Mouse (Mus musculus) kidney, embryonic 16.5 days (tissue): ENCODE results near the gene Nop56. TPM values are rescaled to one million over a fixed set of nuclear protein-coding genes. Genes with fewer than 3 reads are reported as not detected.

Experiments used
- ATAC-seq: fragments of 200-750 bp; cut with Nextera tagmentation; 2 replicates; pipeline ENCODE4 v1.8.0; 2017; ENCODE audit warnings: moderate TSS enrichment; ENCODE audit not compliant: low FRiP score, low TSS enrichment
- H3K27ac ChIP-seq: fragments of 300-500 bp; sonication (generic); 2 replicates; pipeline ENCODE4 v1.5.1; 2014; ENCODE audit warnings: low read length
- H3K27me3 ChIP-seq: fragments of 300-500 bp; sonication (generic); 2 replicates; pipeline ENCODE4 v1.6.1; 2014; ENCODE audit warnings: low read length, control low read depth, mixed read lengths; ENCODE audit not compliant: insufficient read depth
- H3K36me3 ChIP-seq: fragments of 300-500 bp; sonication (generic); 2 replicates; pipeline ENCODE4 v1.6.1; 2014; ENCODE audit warnings: low read length, control low read depth, mixed read lengths; ENCODE audit not compliant: insufficient read depth
- H3K4me1 ChIP-seq: fragments of 300-500 bp; sonication (generic); 2 replicates; pipeline ENCODE4 v1.6.1; 2014; ENCODE audit warnings: low read length, control low read depth, mixed read lengths; ENCODE audit not compliant: insufficient read depth
- H3K4me2 ChIP-seq: fragments of 300-500 bp; sonication (generic); replicated peaks from 2 replicates; pipeline ENCODE4 v1.6.1; 2014; ENCODE audit warnings: low read depth, low read length
- H3K4me3 ChIP-seq: fragments of 300-500 bp; sonication (generic); 2 replicates; pipeline ENCODE4 v1.5.1; 2014; ENCODE audit warnings: mild to moderate bottlenecking, low read length
- H3K9ac ChIP-seq: fragments of 300-500 bp; sonication (generic); replicated peaks from 2 replicates; pipeline ENCODE4 v1.6.1; 2014; ENCODE audit warnings: low read length
- H3K9me3 ChIP-seq: fragments of 300-500 bp; sonication (generic); 2 replicates; pipeline ENCODE4 v1.6.1; 2016; ENCODE audit warnings: low read length, control low read depth
- WGBS: fragments of 180-500 bp; shearing (Covaris S2); extraction: QIAGEN DNeasy Blood & Tissue Kit; methylation state at CpG from one replicate; pipeline ENCODE4 v1.1.7; 2014; 5-methylcytosine and 5-hydroxymethylcytosine counted together
- polyA plus RNA-seq: library from polyadenylated mRNA; unstranded; fragments of >200 nt; fragmentation: Nextera tagmentation; extraction: Ambion mirVana; gene quantifications from 2 replicates; pipeline ENCODE4 v1.2.1, GENCODE M21; 2015

Nop56 gene
- polyA plus RNA-seq, 1 experiment from 2014 or later: 310 TPM

DNA sequence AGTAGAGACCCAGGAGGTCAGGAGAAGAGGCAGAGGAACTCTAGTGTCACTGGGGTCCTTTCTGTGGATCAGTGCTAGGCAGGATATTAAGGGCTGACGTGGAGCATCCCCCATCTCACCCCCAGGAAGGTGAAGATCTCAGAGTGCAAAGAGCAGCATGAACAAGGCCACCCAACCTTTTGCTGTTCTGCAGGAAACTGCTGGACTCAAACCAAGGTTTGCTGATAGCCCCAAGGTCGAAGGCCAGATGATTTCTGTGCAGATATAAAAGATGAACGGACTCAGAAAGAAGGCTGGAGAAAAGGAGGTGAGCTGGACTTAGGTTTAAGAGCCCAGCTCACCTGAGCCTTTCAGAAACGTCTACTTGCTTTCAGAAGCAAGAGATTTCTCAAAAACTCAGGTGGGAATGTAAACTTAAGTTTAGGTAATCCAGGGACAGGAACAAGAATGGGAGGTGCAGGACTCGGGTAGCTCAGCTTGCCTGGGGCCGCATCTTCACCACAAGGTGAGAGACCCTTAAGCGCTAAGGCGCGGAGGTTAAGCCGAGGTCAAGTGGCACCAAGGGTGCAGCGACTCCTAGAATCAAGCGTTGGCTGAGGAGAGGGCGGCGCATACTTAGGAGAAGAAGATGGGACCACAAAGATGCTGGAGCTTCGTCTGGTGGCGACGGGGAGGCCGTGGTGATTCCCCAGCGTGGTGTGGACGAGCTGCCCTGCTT, 20.1 kb downstream of the Nop56 start:
- Histone ChIP-seq H3K9ac (peak overlapping the region; percentile 73), H3K4me2 (peak overlapping the region; percentile 74), H3K4me1 (peaks cover 34% of the 10 kb centered on the region), H3K27me3 (peaks cover 5% of the 10 kb centered on the region; the same call in 1 of the 2 replicates), H3K36me3 (no peaks in the 10 kb centered on the region), H3K9me3 (no peaks in the 10 kb centered on the region), H3K27ac (no peak overlapping the region), H3K4me3 (peak overlapping the region; percentile 72)
- ATAC-seq: no peak
- WGBS: 8% methylated on average over 20 of the region's 20 CpGs

- H3K4me1 ChIP-seq: peaks cover 34% of the 10 kb centered on the region
- H3K36me3 ChIP-seq: no peaks in the 10 kb centered on the region
- H3K27me3 ChIP-seq: peaks cover 5% of the 10 kb centered on the region; the same call in 1 of the 2 replicates
- H3K4me2 ChIP-seq: peak within 1 kb of the TSS; percentile 74
- peak within 1 kb of the TSS; percentile 73 for H3K9ac ChIP-seq
- H3K4me3 ChIP-seq: peak within 1 kb of the TSS; percentile 72
- peak; percentile 73 for ATAC-seq
- WGBS: under 1% methylated on average over 31 of the region's 39 CpGs
- H3K9me3 ChIP-seq: no peaks in the 10 kb centered on the region
- H3K27ac ChIP-seq: peak within 1 kb of the TSS; percentile 64
Observed at GRCm38 (mm10) chr2:130294936-130295277, 20.7 kb downstream of the Nop56 start, which contains the start of gene Ebf4. Gene Ebf4 (plus strand): TSS chr2:130295169.

DNA sequence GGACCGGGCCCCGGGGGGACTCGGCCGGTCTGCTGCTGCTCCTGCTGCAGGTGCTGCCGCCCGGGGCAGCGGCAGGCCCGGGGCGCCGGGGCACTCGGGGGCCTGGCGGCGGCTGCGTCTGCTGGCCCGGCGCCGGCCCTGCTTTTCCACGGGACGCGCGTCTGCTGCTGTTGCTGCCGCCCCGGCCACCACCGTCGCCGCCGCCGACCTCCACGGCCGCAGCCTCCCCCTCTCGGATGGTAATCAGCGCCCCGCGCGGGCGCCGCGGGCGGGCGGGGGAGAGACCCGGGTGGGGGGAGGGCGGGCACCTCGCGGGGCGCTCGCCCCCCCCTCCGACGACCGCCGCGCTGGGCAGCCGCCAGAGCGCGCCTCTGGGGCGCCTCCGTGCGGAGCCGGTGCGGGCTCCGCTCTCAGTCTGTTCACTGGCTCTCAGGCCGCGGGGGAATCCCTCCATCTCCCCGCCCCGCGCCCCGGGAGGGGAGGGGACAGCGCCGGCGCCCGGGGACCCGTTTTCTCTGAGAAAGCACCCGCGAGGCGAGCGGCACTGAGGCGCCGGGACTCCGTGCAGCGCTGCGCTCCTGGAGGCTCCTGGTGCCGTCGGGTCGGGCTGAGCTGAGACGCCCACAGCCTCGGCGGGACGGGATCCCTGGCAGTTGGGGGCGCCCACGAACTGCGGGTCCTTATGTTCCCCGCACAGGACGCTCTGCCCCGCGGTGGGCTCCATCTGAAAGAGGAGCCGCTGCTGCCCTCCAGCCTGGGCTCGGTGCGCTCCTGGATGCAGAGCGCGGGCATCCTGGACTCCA, 21.3 kb downstream of the Nop56 start:
- peaks cover 5% of the 10 kb centered on the region; the same call in 1 of the 2 replicates for H3K27me3 ChIP-seq
- no peaks in the 10 kb centered on the region for H3K9me3 ChIP-seq
- ATAC-seq: peak; percentile 42
- H3K4me1 ChIP-seq: peaks cover 34% of the 10 kb centered on the region
- peak overlapping the region; percentile 64 for H3K27ac ChIP-seq
- H3K4me3 ChIP-seq: peak overlapping the region; percentile 72
- under 1% methylated on average over 44 of the region's 99 CpGs for WGBS
- H3K36me3 ChIP-seq: no peaks in the 10 kb centered on the region
- peak overlapping the region; percentile 73 for H3K9ac ChIP-seq
- H3K4me2 ChIP-seq: peak overlapping the region; percentile 74

DNA sequence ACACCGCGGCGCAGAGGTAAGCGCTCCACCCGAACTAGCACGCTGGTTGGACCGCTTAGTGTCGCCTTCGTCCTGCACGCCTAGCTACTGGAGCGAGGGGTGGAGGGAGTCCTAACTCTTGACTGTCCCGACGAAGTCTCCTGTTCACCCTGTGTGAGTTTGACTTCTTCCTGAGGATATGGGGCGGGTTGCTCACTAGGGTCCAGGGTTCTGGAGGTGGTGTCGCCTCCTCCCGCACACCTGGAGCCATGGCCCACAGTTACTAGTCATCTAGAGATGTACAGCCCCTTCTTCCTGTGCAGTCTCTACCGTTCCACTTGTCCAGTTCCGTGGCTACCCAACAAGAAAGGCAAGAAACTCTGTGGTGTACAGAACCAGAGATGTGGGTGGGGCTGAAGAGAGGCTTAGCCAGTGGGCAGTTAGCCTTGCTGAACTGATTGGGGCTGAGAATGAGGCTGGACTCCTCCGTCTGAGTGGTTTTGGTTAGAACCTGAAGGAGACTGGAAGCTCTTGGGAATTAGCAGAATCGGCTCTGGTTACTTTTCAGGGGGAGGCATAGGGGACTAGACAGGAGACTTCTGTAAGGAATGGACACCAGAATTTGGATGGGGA, 22.0 kb downstream of the Nop56 start:
- peak; percentile 9; the same call in 1 of the 2 replicates for ATAC-seq
- H3K36me3 ChIP-seq: no peaks in the 10 kb centered on the region
- H3K4me2 ChIP-seq: peak overlapping the region; percentile 74
- peaks cover 5% of the 10 kb centered on the region; the same call in 1 of the 2 replicates for H3K27me3 ChIP-seq
- H3K9me3 ChIP-seq: no peaks in the 10 kb centered on the region
- peaks cover 34% of the 10 kb centered on the region for H3K4me1 ChIP-seq
- peak overlapping the region; percentile 72 for H3K4me3 ChIP-seq
- H3K9ac ChIP-seq: peak overlapping the region; percentile 73
- H3K27ac ChIP-seq: no peak overlapping the region
- 2% methylated on average over 20 of the region's 20 CpGs for WGBS

- H3K36me3 ChIP-seq: no peaks in the 10 kb centered on the region
- no peak for ATAC-seq
- WGBS: 82% methylated on average over 9 of the region's 9 CpGs
- H3K27me3 ChIP-seq: peaks cover 5% of the 10 kb centered on the region; the same call in 1 of the 2 replicates
- H3K4me2 ChIP-seq: no peak overlapping the region
- no peak overlapping the region for H3K9ac ChIP-seq
- no peak overlapping the region for H3K4me3 ChIP-seq
- H3K4me1 ChIP-seq: peaks cover 34% of the 10 kb centered on the region
- H3K27ac ChIP-seq: no peak overlapping the region
- no peaks in the 10 kb centered on the region for H3K9me3 ChIP-seq
Observed at GRCm38 (mm10) chr2:130297580-130297979, 23.4 kb downstream of the Nop56 start.

DNA sequence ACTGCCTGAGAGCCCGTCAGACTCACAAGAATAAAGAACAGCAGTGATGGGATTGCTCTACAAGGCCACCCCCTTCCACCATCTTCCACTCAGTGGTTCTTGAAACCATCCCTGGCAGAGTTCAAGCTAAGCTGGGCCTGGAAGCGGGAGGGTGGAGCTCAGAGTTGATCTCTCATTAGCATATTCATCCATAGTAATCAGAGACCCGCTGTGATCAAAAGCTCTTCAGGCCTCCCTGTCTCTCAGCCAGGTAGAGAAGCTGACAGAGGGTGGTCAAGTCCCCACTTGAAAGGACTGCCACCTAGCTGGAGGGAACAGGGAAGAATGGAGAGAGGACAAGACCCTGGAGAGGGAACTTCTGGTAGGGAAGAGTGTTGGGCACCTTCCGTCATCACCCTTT, 28.8 kb downstream of the Nop56 start:
- no peak overlapping the region for H3K4me2 ChIP-seq
- H3K27ac ChIP-seq: no peak overlapping the region
- ATAC-seq: no peak
- H3K9ac ChIP-seq: no peak overlapping the region
- no peaks in the 10 kb centered on the region for H3K9me3 ChIP-seq
- no peak overlapping the region for H3K4me3 ChIP-seq
- no peaks in the 10 kb centered on the region for H3K27me3 ChIP-seq
- no peaks in the 10 kb centered on the region for H3K4me1 ChIP-seq
- H3K36me3 ChIP-seq: peaks cover 8% of the 10 kb centered on the region
- 65% methylated on average over 4 of the region's 4 CpGs for WGBS

DNA sequence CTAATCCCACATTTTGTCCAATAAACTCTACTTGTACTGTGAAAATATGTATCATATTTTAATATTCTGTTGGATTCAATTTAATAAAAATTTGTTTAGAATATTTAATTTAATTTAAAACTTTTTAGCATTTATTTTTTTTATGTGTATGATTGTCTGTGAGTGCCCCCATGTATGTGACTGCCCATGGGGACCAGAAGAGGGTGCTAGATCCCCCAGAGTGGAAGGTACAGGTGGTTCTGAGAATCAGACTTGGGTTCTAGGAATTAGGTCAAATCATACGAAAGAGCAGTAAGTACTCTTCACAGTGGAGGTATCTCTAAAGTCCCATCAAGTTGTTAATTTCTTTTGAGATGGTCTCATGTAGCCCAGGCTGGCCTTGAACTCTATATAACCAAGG, 52.8 kb downstream of the Nop56 start:
- Histone ChIP-seq H3K4me2 (no peak overlapping the region), H3K4me3 (no peak overlapping the region), H3K27me3 (no peaks in the 10 kb centered on the region), H3K9me3 (no peaks in the 10 kb centered on the region), H3K36me3 (no peaks in the 10 kb centered on the region), H3K27ac (no peak overlapping the region), H3K9ac (no peak overlapping the region), H3K4me1 (no peaks in the 10 kb centered on the region)
- ATAC-seq: no peak
- WGBS: 77% methylated on average over 1 of the region's 1 CpGs

Other genes with a start within 250 kb of the Nop56 start
- not detected in 2 replicates for gene Tgm6, start 162.0 kb upstream of the Nop56 start, polyA plus RNA-seq
- gene Snrpb, start 95.0 kb upstream of the Nop56 start, polyA plus RNA-seq: 687 and 730 TPM in 2 replicates
- not detected in 2 replicates for gene Tmc2, start 79.2 kb upstream of the Nop56 start, polyA plus RNA-seq
- gene Idh3b, start 10.1 kb downstream of the Nop56 start, polyA plus RNA-seq: 227 and 246 TPM in 2 replicates
- 2.1 and 2.3 TPM in 2 replicates for gene Ebf4, start 20.7 kb downstream of the Nop56 start, polyA plus RNA-seq
- gene Cpxm1, start 123.1 kb downstream of the Nop56 start, polyA plus RNA-seq: 104 and 105 TPM in 2 replicates
- not detected in 2 replicates for gene Gm28372, start 130.8 kb downstream of the Nop56 start, polyA plus RNA-seq
- not detected in 2 replicates for gene 1700020A23Rik, start 130.8 kb downstream of the Nop56 start, polyA plus RNA-seq
- gene Tmem239, start 132.0 kb downstream of the Nop56 start, polyA plus RNA-seq: not detected in 2 replicates
- 109 and 115 TPM in 2 replicates for gene Vps16, start 149.9 kb downstream of the Nop56 start, polyA plus RNA-seq
- 20.1 and 21.7 TPM in 2 replicates for gene Pced1a, start 150.3 kb downstream of the Nop56 start, polyA plus RNA-seq
- 91.6 and 92.0 TPM in 2 replicates for gene Ptpra, start 175.8 kb downstream of the Nop56 start, polyA plus RNA-seq